Mouse (Mus musculus): ENCODE measurements around the gene Vav2. TPM values are rescaled to one million over a fixed set of nuclear protein-coding genes. Genes with fewer than 3 reads are reported as not detected.

Vav2 gene
- polyA plus RNA-seq, 1 experiment from 2014 or later = 13.1 TPM

DNA sequence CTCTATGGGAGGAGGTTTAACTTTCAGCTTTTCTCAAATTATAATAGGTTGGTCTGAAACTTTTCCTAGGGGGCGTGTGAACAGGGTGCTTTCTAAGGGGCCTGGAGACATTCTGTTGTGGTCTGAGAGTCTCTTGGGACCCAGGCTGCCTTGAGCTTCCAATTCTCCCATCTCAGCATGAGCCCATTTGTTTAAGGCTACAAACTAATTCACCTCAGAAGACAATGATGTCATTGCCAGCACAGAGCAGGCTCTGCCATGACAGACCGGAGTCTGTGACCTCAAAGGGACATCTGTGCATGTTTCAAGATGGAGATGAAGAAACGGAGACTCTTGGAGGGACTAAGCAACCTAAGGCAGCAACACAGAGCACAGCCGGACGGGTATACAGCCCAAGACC lies 112.6 kb downstream of the Vav2 start:
- 0 out of 2 replicates have a peak overlapping the region, but pooled peaks have one; percentile 21 for H3K27ac ChIP-seq (ENCODE audit: low read length)
- H3K9me3 ChIP-seq (ENCODE audit: control insufficient read depth, low read length) = no peaks in the 10 kb centered on the region
- WGBS = 82% methylated on average over 5 of the region's 5 CpGs
- H3K36me3 ChIP-seq (ENCODE audit: control insufficient read depth, insufficient read depth) = no peaks in the 10 kb centered on the region
- no peaks in the 10 kb centered on the region for H3K27me3 ChIP-seq (replicated peaks; ENCODE audit: control insufficient read depth, insufficient read depth, low read length)
- H3K4me3 ChIP-seq (replicated peaks; ENCODE audit: low read length) = no peak overlapping the region
- no peak overlapping the region for H3K9ac ChIP-seq (replicated peaks; ENCODE audit: low read depth, low read length)
- no peak for ATAC-seq
- H3K4me1 ChIP-seq (replicated peaks; ENCODE audit: control insufficient read depth, insufficient read depth, low read length) = peaks cover 11% of the 10 kb centered on the region
- no peak overlapping the region for H3K4me2 ChIP-seq (ENCODE audit: low read length)

DNA sequence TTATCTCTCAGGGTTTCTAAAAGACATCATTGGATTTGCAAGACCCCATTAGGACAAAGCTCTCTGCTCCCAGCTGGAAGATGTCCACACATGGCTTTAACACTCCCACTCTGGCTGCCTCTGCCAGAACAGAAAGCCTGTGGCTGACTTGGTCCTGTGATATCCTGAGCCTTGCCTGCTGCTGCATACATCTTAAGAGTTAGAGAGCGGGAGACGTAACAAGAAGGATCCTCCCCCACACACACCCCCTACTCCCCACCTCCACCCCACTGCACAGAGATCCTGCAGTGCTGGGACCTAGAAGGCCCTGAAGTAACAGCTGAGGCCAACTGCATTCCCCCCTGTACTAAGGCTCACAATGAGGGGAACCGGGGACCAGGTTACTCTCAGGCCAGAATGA lies 114.3 kb downstream of the Vav2 start:
- no peak overlapping the region for H3K4me2 ChIP-seq (ENCODE audit: low read length)
- no peak for ATAC-seq
- no peak overlapping the region for H3K9ac ChIP-seq (replicated peaks; ENCODE audit: low read depth, low read length)
- no peaks in the 10 kb centered on the region for H3K36me3 ChIP-seq (ENCODE audit: control insufficient read depth, insufficient read depth)
- 86% methylated on average over 3 of the region's 3 CpGs for WGBS
- H3K4me1 ChIP-seq (replicated peaks; ENCODE audit: control insufficient read depth, insufficient read depth, low read length) = peaks cover 13% of the 10 kb centered on the region
- H3K27me3 ChIP-seq (replicated peaks; ENCODE audit: control insufficient read depth, insufficient read depth, low read length) = no peaks in the 10 kb centered on the region
- H3K9me3 ChIP-seq (ENCODE audit: control insufficient read depth, low read length) = no peaks in the 10 kb centered on the region
- no peak overlapping the region for H3K27ac ChIP-seq (ENCODE audit: low read length)
- H3K4me3 ChIP-seq (replicated peaks; ENCODE audit: low read length) = no peak overlapping the region

DNA sequence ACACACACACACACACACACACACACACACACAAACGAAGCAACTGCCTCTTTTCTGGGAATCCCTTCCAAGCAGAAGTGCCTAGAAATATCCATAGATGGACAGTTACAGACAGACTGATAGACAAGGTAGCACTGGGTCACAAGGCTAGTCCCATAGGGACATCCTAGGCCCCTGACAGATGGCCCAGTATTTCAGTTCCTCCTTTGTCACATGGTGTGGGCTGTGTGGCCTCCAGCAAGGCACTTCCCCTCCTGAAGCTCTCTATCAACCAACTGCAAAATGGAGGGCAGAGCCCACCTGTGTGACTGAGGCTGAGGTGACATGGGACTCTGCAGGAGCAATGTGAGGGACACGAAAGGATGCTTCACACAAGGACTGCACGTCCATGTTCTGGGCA lies 115.2 kb downstream of the Vav2 start:
- 86% methylated on average over 3 of the region's 3 CpGs for WGBS

DNA sequence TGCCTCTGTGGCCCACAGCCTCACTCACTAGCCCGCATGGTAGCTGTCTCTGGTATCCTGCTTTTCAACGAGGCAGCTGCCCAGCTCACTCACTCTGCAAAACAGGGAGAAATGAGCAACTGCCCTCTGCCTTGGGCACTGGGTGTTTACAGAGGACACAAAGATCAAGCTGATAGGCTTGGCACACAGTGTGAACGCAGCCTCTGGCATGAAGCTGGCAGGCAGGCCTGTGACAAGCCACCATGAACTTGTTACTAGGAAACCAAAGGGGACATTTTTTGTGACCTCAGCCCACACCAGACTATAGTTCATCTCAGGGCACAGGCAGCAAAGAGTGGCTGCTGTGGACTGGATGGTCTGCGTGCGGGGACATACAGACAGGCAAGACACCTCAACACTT lies 115.9 kb downstream of the Vav2 start:
- H3K9ac ChIP-seq (replicated peaks; ENCODE audit: low read depth, low read length) = no peak overlapping the region
- H3K4me3 ChIP-seq (replicated peaks; ENCODE audit: low read length) = no peak overlapping the region
- no peak for ATAC-seq
- 79% methylated on average over 5 of the region's 5 CpGs for WGBS
- H3K9me3 ChIP-seq (ENCODE audit: control insufficient read depth, low read length) = no peaks in the 10 kb centered on the region
- no peak overlapping the region for H3K27ac ChIP-seq (ENCODE audit: low read length)
- H3K27me3 ChIP-seq (replicated peaks; ENCODE audit: control insufficient read depth, insufficient read depth, low read length) = no peaks in the 10 kb centered on the region
- peaks cover 13% of the 10 kb centered on the region for H3K4me1 ChIP-seq (replicated peaks; ENCODE audit: control insufficient read depth, insufficient read depth, low read length)
- no peaks in the 10 kb centered on the region for H3K36me3 ChIP-seq (ENCODE audit: control insufficient read depth, insufficient read depth)
- no peak overlapping the region for H3K4me2 ChIP-seq (ENCODE audit: low read length)

More for the DNA sequence above, 115.2 kb downstream of the Vav2 start:
- no peak overlapping the region for H3K4me2 ChIP-seq (ENCODE audit: low read length)
- H3K4me1 ChIP-seq (replicated peaks; ENCODE audit: control insufficient read depth, insufficient read depth, low read length) = peaks cover 13% of the 10 kb centered on the region
- no peaks in the 10 kb centered on the region for H3K36me3 ChIP-seq (ENCODE audit: control insufficient read depth, insufficient read depth)
- no peak overlapping the region for H3K4me3 ChIP-seq (replicated peaks; ENCODE audit: low read length)
- ATAC-seq = no peak
- H3K9ac ChIP-seq (replicated peaks; ENCODE audit: low read depth, low read length) = no peak overlapping the region
- no peak overlapping the region for H3K27ac ChIP-seq (ENCODE audit: low read length)
- no peaks in the 10 kb centered on the region for H3K9me3 ChIP-seq (ENCODE audit: control insufficient read depth, low read length)
- H3K27me3 ChIP-seq (replicated peaks; ENCODE audit: control insufficient read depth, insufficient read depth, low read length) = no peaks in the 10 kb centered on the region

DNA sequence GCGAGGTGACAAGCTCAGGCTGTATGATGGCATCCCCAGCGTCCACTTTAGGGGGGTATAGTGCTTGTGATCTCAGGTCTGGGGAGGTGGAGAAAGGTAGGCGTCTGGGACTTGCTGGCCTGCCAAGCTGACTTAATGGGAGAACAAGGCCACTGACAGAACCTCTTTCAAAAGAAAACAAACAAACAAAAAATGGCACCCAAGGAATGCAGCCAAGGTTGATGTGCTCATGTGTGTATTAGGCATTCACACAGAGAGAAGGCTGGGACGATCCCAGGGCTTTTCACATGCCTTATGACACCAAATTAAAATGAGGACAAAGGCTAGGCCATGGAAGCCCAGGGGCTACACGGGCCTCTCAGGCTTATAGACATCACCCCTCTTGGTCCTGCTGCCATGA lies 116.6 kb downstream of the Vav2 start:
- Histone ChIP-seq H3K9ac (replicated peaks; ENCODE audit: low read depth, low read length) (no peak overlapping the region), H3K27ac (ENCODE audit: low read length) (no peak overlapping the region), H3K4me1 (replicated peaks; ENCODE audit: control insufficient read depth, insufficient read depth, low read length) (peaks cover 11% of the 10 kb centered on the region), H3K4me3 (replicated peaks; ENCODE audit: low read length) (no peak overlapping the region), H3K27me3 (replicated peaks; ENCODE audit: control insufficient read depth, insufficient read depth, low read length) (no peaks in the 10 kb centered on the region), H3K36me3 (ENCODE audit: control insufficient read depth, insufficient read depth) (no peaks in the 10 kb centered on the region), H3K9me3 (ENCODE audit: control insufficient read depth, low read length) (no peaks in the 10 kb centered on the region), H3K4me2 (ENCODE audit: low read length) (no peak overlapping the region)
- WGBS = 71% methylated on average over 5 of the region's 5 CpGs
- ATAC-seq = no peak

DNA sequence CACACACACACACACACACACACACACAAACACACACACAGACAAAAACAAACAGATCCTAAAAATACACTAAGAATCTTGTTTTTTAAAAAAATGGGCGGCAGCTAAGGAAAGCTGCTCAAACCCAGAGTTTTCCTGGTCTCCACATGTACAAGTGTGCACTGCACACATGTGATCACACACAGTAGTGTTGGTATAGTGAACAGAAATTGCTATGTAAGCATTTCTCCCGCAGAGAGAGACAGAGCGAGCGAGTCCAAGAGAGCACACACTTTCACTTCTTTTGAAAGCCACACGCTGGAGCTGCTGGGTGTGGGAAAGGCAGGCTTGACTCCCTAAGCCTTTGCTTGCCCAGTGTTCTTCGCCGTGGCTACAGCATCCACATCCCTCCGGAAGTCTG lies 120.2 kb downstream of the Vav2 start:
- 90% methylated on average over 8 of the region's 8 CpGs for WGBS
- H3K9ac ChIP-seq (replicated peaks; ENCODE audit: low read depth, low read length) = 0 out of 2 replicates have a peak overlapping the region, but pooled peaks have one; percentile 17

DNA sequence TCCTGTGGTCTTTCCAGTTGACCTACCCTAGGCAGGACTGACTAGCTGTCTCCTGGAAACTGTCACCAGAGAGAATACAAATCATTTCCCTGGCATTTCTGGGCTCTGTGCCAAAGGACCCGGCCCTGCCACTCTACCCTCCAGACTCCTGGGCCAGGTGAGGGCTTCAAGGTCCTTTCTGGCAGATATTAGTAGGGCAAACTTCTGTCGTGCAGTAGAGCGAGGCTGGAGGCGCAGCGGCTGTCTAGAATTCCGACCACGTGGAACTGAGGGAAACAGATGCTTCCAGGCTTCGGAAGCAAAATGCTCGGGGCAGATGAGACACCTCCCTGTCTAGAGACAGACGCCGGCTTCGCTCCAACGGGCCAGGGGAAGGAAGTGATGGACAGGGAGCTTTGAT lies 122.1 kb downstream of the Vav2 start:
- Histone ChIP-seq H3K4me1 (replicated peaks; ENCODE audit: control insufficient read depth, insufficient read depth, low read length) (peaks cover 29% of the 10 kb centered on the region), H3K4me2 (ENCODE audit: low read length) (no peak overlapping the region), H3K27ac (ENCODE audit: low read length) (peak overlapping the region; percentile 28), H3K9ac (replicated peaks; ENCODE audit: low read depth, low read length) (no peak overlapping the region), H3K36me3 (ENCODE audit: control insufficient read depth, insufficient read depth) (no peaks in the 10 kb centered on the region), H3K4me3 (replicated peaks; ENCODE audit: low read length) (no peak overlapping the region), H3K9me3 (ENCODE audit: control insufficient read depth, low read length) (no peaks in the 10 kb centered on the region), H3K27me3 (replicated peaks; ENCODE audit: control insufficient read depth, insufficient read depth, low read length) (no peaks in the 10 kb centered on the region)
- WGBS = 52% methylated on average over 13 of the region's 13 CpGs
- ATAC-seq = no peak

More for the DNA sequence above, 120.2 kb downstream of the Vav2 start:
- Histone ChIP-seq H3K4me1 (replicated peaks; ENCODE audit: control insufficient read depth, insufficient read depth, low read length) (peaks cover 16% of the 10 kb centered on the region), H3K9me3 (ENCODE audit: control insufficient read depth, low read length) (no peaks in the 10 kb centered on the region), H3K4me3 (replicated peaks; ENCODE audit: low read length) (no peak overlapping the region), H3K36me3 (ENCODE audit: control insufficient read depth, insufficient read depth) (no peaks in the 10 kb centered on the region), H3K4me2 (ENCODE audit: low read length) (no peak overlapping the region), H3K27me3 (replicated peaks; ENCODE audit: control insufficient read depth, insufficient read depth, low read length) (no peaks in the 10 kb centered on the region), H3K27ac (ENCODE audit: low read length) (no peak overlapping the region)
- no peak for ATAC-seq

DNA sequence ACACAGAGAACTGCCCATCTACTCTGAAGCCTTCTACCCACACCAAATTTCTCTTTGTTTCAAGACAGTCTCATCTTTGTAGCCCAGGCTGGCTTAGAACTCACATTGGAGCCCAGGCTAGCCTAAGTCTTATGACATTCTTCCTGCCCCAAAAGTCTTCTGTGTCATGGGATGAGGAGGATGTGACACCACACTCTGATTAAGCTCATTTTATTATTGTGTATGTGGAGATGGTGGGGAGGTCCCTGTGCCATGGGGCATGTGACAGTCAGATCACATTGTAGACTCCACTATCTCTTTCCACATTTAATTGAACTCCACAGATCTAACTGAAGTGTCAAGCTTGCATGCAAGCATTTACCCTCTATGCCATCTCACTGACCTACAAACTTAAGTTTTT lies 122.8 kb downstream of the Vav2 start:
- Histone ChIP-seq H3K4me1 (replicated peaks; ENCODE audit: control insufficient read depth, insufficient read depth, low read length) (peaks cover 29% of the 10 kb centered on the region), H3K36me3 (ENCODE audit: control insufficient read depth, insufficient read depth) (no peaks in the 10 kb centered on the region), H3K9ac (replicated peaks; ENCODE audit: low read depth, low read length) (no peak overlapping the region), H3K9me3 (ENCODE audit: control insufficient read depth, low read length) (no peaks in the 10 kb centered on the region), H3K4me3 (replicated peaks; ENCODE audit: low read length) (no peak overlapping the region), H3K27me3 (replicated peaks; ENCODE audit: control insufficient read depth, insufficient read depth, low read length) (no peaks in the 10 kb centered on the region), H3K4me2 (ENCODE audit: low read length) (no peak overlapping the region), H3K27ac (ENCODE audit: low read length) (no peak overlapping the region)
- no peak for ATAC-seq

DNA sequence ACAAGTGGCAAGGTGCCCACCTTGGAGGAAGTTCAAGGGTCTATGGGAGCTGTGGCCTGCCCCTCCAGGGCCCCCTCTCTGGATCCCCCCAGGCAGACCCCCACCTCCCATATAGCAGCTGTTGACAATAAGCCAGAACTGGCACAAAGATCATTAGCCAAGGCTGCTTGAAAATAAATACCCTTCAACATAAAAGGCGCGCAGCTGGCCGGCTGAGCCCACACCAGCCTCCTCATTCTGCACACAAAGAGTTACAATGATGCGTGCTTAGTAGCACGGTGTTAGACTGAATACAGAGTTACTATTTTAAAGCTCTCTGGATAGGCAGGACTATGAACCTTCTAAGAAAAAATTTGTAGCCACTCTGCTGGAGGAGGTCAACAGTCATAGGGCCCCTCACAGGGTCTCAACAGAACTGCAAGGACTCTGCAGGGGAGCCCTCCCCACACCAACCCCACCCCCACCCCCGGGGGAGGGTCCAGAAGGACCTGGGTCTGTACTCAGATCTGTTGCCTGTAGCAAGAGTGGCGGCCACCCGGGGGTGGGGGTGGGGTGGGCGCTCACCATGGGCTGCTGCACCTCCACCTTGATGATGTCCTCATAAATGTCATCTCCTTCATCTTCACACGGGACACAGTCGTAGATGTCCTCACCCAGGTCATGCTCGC lies 125.3 kb downstream of the Vav2 start:
- Histone ChIP-seq H3K36me3 (ENCODE audit: control insufficient read depth, insufficient read depth) (no peaks in the 10 kb centered on the region), H3K9ac (replicated peaks; ENCODE audit: low read depth, low read length) (no peak overlapping the region; the same call in 1 of the 2 replicates), H3K9me3 (ENCODE audit: control insufficient read depth, low read length) (no peaks in the 10 kb centered on the region), H3K4me3 (replicated peaks; ENCODE audit: low read length) (no peak overlapping the region), H3K4me2 (ENCODE audit: low read length) (peak overlapping the region; percentile 23; the same call in 1 of the 2 replicates), H3K27me3 (replicated peaks; ENCODE audit: control insufficient read depth, insufficient read depth, low read length) (no peaks in the 10 kb centered on the region), H3K27ac (ENCODE audit: low read length) (peak overlapping the region; percentile 89), H3K4me1 (replicated peaks; ENCODE audit: control insufficient read depth, insufficient read depth, low read length) (peaks cover 27% of the 10 kb centered on the region)
- 31% methylated on average over 12 of the region's 12 CpGs for WGBS
- ATAC-seq = peak; percentile 91

Data from forebrain, embryonic 16.5 days (tissue).